Mouse (Mus musculus): ENCODE measurements around the gene Pigu.

- TF ChIP-seq CTCF (IDR thresholded peaks at IDR 0.05; ENCODE audit: borderline replicate concordance, insufficient read depth, low read length) (no peak), POLR2A (IDR thresholded peaks at IDR 0.05; ENCODE audit: low read depth, low read length) (no peak)
Measured at GRCm38 (mm10) chr2:155374521-155374920, 17.3 kb upstream of the Pigu start.

Measured in embryonic fibroblast, embryonic 13.5 days (primary cell).